Mouse (Mus musculus) heart, adult 8-10 months (tissue): ENCODE results near the gene Chek2. TPM values are rescaled to one million over a fixed set of nuclear protein-coding genes. Genes with fewer than 3 reads are reported as not detected.
"Not testable (repeated sequence)": the region's sequence is repeated elsewhere in the genome, so short reads cannot be mapped to it uniquely, and the experiment has no call there.

Experiments used
- DNase-seq: peaks from one replicate; pipeline ENCODE4 v3.0.0; 2022; ENCODE audit warnings: low spot score
- total RNA-seq, 4 experiments: library from RNA; stranded (reverse); gene quantifications; 2 replicates each; pipeline ENCODE4 v1.2.4; 2022

Chek2 gene
- total RNA-seq, 4 experiments from 2014 or later: 2.0 to 3.2 (median 2.4) TPM

- DNase-seq: no peak
These were observed 621 bp upstream of the Chek2 start for GRCm38 (mm10) chr5:110839038-110839677.

GRCm38 (mm10) chr5:110840465-110840864 lies 686 bp downstream of the Chek2 start:
- DNase-seq: peak; percentile 45

GRCm38 (mm10) chr5:110841046-110841862 lies 1.5 kb downstream of the Chek2 start:
- no peak for DNase-seq

GRCm38 (mm10) chr5:110852990-110853389 lies 13.2 kb downstream of the Chek2 start:
- DNase-seq: no peak

GRCm38 (mm10) chr5:110857091-110857490 lies 17.3 kb downstream of the Chek2 start:
- peak; percentile 76 for DNase-seq

- peak; percentile 89 for DNase-seq
These were observed 19.4 kb downstream of the Chek2 start for GRCm38 (mm10) chr5:110859013-110859650.

GRCm38 (mm10) chr5:110860445-110860844 lies 20.7 kb downstream of the Chek2 start:
- no peak for DNase-seq

GRCm38 (mm10) chr5:110868460-110868859 lies 28.7 kb downstream of the Chek2 start:
- no peak for DNase-seq

GRCm38 (mm10) chr5:110869242-110869669 lies 29.5 kb downstream of the Chek2 start:
- peak; percentile 35 for DNase-seq

GRCm38 (mm10) chr5:110873160-110873559 lies 33.4 kb downstream of the Chek2 start:
- DNase-seq: no peak

GRCm38 (mm10) chr5:110874711-110875110 lies 34.9 kb downstream of the Chek2 start:
- DNase-seq: no peak

GRCm38 (mm10) chr5:110875286-110875685 lies 35.5 kb downstream of the Chek2 start:
- DNase-seq: no peak

GRCm38 (mm10) chr5:110877666-110878505 lies 38.1 kb downstream of the Chek2 start:
- DNase-seq: no peak

- not testable (repeated sequence) for DNase-seq
These were observed 38.7 kb downstream of the Chek2 start for GRCm38 (mm10) chr5:110878526-110878925.

- DNase-seq: no peak
These were observed 39.3 kb downstream of the Chek2 start for GRCm38 (mm10) chr5:110879042-110879441.

- DNase-seq: peak; percentile 85
These were observed 40.0 kb downstream of the Chek2 start, which contains the start of gene Ttc28 for GRCm38 (mm10) chr5:110879584-110880374. TSS of gene Ttc28 (plus strand) at chr5:110879803.

GRCm38 (mm10) chr5:110888596-110888995 lies 48.8 kb downstream of the Chek2 start:
- no peak for DNase-seq

- DNase-seq: no peak
These were observed 50.2 kb downstream of the Chek2 start for GRCm38 (mm10) chr5:110889945-110890344.

GRCm38 (mm10) chr5:110890561-110890960 lies 50.8 kb downstream of the Chek2 start:
- DNase-seq: no peak

- no peak for DNase-seq
These were observed 57.5 kb downstream of the Chek2 start for GRCm38 (mm10) chr5:110897114-110897788.
